Mouse (Mus musculus): ENCODE results near the gene Calhm6. TPM values are rescaled to one million over a fixed set of nuclear protein-coding genes. Genes with fewer than 3 reads are reported as not detected.

Calhm6 gene
- 1.0 and 1.3 TPM in 2 replicates for polyA plus RNA-seq (2015; fragmentation: Nextera tagmentation; extraction: Ambion mirVana)

DNA sequence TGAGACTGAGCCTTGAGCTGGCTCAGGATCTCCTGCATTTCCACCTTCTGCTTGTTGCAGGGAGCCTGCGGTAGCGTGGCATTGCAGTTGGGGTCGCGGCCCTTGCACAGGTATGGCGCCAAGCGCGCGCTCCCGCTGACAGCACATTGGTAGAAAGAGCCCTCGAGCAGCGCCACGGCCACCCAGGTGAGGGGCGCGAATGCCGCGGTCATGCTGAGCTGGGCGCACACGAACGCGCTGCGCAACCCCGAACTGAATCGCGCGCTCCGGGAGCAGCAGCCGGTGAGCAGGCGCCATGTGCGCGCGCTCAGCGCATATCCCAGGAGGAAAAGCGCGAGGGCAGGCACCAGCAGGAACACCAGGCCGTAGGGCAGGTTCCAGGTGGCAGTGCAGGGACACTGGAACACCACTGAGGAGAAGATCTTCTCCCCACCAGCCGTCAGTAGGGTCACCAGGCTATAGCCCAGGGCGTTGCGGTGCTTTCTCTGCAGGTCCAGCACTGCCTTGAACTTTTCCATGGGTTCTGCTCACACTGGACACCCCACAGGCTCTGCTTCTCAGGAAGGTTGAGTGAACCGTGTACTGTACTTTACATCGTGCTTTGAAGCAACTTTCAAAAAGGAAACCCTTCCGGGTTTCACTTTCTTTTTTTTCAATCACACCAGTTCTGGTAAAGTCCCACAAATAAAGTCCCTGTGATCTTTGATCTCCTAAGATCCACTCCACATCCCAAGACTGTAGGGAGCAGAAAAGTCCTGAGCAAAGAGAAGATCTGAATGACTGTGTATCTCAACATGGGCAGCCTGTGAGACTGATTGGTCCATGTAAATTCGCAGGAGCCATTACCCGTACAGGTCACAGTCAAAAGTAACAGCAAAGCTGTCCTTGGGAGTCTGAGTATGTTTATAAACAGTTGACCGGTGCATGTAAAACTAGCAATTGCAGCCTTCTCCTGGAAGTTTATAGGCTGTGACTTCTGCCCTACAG lies at the start of gene Calhm6:
Gene Calhm6, minus strand, starts transcription at position 593 of the 987 bp plus-strand sequence.
- H3K36me3 ChIP-seq = no peaks in the 10 kb centered on the region
- H3K27me3 ChIP-seq = no peaks in the 10 kb centered on the region
- H3K4me3 ChIP-seq = peak within 1 kb of the TSS; percentile 57
- ATAC-seq (ENCODE audit: low FRiP score, low read depth) = peak; percentile 80
- no peak within 1 kb of the TSS for H3K27ac ChIP-seq
- H3K9me3 ChIP-seq = no peaks in the 10 kb centered on the region
- H3K4me1 ChIP-seq = 0 out of 2 replicates have a peak, but pooled peaks cover 2% of the 10 kb centered on the region
- H3K4me2 ChIP-seq (replicated peaks) = peak within 1 kb of the TSS; percentile 84
- 14% methylated on average over 44 of the region's 44 CpGs for whole genome bisulfite sequencing
- H3K9ac ChIP-seq = peak within 1 kb of the TSS; percentile 67

DNA sequence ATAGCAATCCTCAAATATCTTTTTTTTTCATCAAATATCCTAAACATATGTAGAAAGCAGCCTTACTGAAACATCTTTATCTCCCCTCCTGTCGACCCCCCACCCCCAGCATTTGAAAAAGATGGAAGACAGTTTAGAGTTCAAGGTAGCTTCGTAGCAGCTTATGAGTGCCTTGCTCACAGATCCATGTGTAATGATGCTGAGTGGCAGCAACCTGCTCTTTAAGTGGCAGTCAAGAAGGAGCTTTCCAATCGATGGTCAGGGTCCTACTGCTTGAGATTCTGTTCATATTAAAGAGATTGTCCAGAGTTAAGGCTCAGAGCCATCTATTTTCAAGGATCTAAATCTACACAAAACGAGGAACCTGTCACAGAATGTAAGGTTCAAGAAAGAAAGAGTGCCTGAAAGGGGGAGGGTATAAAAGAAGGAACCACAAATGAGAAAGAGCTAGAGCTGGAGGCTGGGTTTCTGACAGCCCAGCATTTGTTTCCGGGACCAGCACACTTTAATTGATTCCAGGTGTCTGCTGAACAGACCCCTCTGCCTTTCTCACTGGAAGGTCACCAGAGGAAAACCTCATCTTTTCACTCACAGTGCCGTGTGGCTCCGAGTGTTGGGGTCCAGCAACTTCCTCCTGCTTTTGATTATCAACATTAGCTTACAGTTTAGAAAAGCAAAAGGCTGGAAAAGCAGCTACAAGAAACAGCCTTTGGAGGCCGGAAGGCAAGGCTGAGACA lies 48.3 kb upstream of the Calhm6 start:
- Histone ChIP-seq H3K9ac (0 out of 2 replicates have a peak overlapping the region, but pooled peaks have one; percentile 19), H3K36me3 (no peaks in the 10 kb centered on the region), H3K27me3 (no peaks in the 10 kb centered on the region), H3K27ac (peak overlapping the region; percentile 85), H3K4me1 (peaks cover 30% of the 10 kb centered on the region), H3K4me3 (no peak overlapping the region), H3K9me3 (no peaks in the 10 kb centered on the region), H3K4me2 (replicated peaks) (peak overlapping the region; percentile 42)
- WGBS = 9% methylated on average over 8 of the region's 8 CpGs
- peak; percentile 91 for ATAC-seq (ENCODE audit: low FRiP score, low read depth)

DNA sequence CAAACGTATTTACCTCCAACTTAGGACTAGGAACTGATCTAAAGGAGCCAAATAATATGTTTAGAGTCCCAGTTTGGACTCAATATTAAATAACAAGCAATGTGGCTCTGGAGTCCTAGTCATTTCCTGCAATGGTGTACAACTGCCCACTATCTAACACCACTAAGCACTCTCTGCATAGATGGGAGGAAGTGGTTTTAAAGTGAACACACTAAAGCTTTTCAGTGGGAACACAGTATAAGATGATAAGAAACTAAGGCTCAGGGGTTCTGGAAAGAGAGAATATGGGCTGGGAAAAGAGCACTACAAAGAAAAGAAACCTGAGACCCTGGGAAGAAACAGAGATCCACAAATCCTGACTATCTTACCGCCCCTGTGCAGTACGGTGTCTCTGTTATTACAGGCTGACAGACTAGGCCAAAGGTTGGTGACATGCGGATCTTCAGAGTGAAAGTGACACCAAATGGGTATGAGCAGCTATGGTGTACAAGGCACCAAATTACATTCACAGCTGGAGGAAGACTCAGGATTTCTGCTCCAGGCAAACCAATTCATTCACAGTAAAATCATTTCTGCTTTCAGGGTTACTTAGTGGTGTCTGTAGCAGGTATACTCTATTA lies 45.0 kb upstream of the Calhm6 start:
- Histone ChIP-seq H3K27me3 (no peaks in the 10 kb centered on the region), H3K4me1 (peaks cover 30% of the 10 kb centered on the region), H3K9ac (no peak overlapping the region), H3K4me3 (no peak overlapping the region), H3K36me3 (no peaks in the 10 kb centered on the region), H3K4me2 (replicated peaks) (no peak overlapping the region), H3K27ac (no peak overlapping the region), H3K9me3 (no peaks in the 10 kb centered on the region)
- no peak for ATAC-seq (ENCODE audit: low FRiP score, low read depth)
- WGBS = 79% methylated on average over 4 of the region's 4 CpGs

DNA sequence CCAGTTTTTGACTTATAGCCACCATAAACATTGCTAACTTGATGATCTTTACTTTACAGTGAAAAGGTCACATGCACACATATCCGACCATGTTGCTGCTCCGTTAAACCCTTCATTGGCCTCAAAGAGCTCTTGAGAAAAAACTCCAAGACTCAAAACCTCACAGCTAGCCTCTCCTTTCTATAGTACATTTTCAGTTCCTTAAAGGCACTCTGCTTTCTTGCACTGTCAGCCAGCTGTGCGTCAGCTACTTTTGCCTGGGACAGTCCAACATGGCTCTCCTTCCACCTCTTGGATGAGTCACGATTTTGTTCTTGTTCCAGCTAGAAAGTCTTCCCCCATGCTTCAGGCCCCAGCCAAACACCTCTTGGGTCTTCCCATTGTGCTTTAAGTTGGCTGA lies 43.9 kb upstream of the Calhm6 start:
- WGBS = 88% methylated on average over 4 of the region's 4 CpGs
- Histone ChIP-seq H3K27me3 (no peaks in the 10 kb centered on the region), H3K4me3 (no peak overlapping the region), H3K4me1 (peaks cover 19% of the 10 kb centered on the region), H3K9ac (no peak overlapping the region), H3K9me3 (no peaks in the 10 kb centered on the region), H3K27ac (no peak overlapping the region), H3K4me2 (replicated peaks) (no peak overlapping the region), H3K36me3 (0 out of 2 replicates have a peak, but pooled peaks cover 2% of the 10 kb centered on the region)
- ATAC-seq (ENCODE audit: low FRiP score, low read depth) = no peak

DNA sequence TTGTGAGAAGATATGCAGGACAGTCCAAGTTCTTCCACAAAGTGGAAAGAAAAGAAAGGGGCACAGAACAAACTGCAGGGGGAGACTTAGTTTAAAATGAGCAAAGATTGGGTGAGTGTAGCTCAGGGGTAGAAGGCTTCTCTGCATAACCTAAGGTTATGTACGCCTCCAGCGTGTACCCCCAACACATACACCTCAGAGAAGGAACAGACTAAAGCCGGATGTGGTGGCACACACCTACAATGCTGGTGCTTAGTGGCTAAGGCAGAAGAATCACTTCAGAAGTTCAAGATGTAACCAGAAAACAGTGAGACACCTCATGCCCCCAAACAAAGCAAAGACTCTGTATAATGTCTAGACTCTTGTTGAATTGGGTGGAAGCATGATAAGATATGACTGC lies 43.4 kb upstream of the Calhm6 start:
- Histone ChIP-seq H3K27ac (no peak overlapping the region), H3K4me2 (replicated peaks) (no peak overlapping the region), H3K4me3 (no peak overlapping the region), H3K27me3 (no peaks in the 10 kb centered on the region), H3K9ac (no peak overlapping the region), H3K9me3 (no peaks in the 10 kb centered on the region), H3K4me1 (peaks cover 16% of the 10 kb centered on the region), H3K36me3 (0 out of 2 replicates have a peak, but pooled peaks cover 2% of the 10 kb centered on the region)
- WGBS = 88% methylated on average over 3 of the region's 3 CpGs
- ATAC-seq (ENCODE audit: low FRiP score, low read depth) = no peak

DNA sequence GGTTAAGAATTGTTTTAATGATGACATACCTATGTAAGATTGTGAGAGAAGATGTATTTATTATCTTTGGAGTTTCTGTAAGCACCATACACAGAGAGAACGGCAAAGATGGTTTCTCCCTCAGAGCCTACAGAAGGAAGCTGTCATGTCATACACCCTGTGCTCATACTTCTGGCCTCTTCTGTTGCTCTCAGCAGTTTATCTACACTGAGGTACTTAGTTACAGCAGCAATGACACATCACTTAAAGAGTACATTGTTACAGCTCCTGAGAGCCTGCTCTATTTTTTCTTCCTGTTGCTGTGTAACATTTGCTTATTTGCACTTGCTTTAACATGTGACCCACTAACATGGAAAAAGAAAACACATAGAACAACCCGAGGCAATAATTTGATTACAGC lies 39.2 kb upstream of the Calhm6 start:
- Histone ChIP-seq H3K9ac (no peak overlapping the region), H3K4me2 (replicated peaks) (no peak overlapping the region), H3K4me1 (no peaks in the 10 kb centered on the region), H3K27ac (no peak overlapping the region), H3K27me3 (no peaks in the 10 kb centered on the region), H3K4me3 (no peak overlapping the region), H3K9me3 (no peaks in the 10 kb centered on the region), H3K36me3 (peaks cover 18% of the 10 kb centered on the region)
- WGBS = 83% methylated on average over 2 of the region's 2 CpGs
- no peak for ATAC-seq (ENCODE audit: low FRiP score, low read depth)

DNA sequence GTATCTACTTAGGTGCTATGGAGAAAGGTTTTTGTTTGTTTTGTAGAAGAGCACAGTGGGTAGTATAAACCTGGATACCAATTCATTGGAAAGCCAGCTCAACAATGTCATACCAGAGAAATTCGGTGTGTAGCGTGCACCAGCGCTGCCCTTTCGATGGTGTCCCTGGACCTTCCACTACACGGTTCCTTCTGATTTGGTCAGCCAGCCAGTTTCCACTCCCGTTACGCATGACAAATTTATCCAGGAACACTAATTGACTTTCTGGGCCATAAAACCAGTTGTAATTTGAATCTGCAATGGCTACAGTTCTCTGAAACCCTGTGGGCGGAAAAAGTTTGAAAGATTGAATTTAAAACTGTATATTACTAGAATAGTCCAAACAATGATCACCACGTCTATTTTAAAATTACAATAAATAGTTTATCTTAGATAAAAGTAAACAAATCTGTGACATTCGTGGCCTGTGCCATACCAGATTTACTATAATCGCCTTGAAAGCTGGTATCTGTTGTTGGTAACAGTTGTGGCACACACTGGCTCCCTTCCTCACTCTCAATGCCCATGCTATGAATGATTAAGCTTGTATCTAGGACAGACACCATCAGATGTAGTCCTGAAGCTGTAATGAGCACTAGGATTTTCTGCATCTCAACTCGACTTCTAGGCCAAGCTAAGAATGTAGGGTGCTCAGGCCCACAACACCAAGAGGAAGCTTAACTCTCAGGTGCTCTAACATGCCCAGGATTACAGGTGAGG lies 28.2 kb upstream of the Calhm6 start:
- 72% methylated on average over 12 of the region's 12 CpGs for WGBS
- Histone ChIP-seq H3K27me3 (no peaks in the 10 kb centered on the region), H3K4me2 (replicated peaks) (no peak overlapping the region), H3K36me3 (peaks cover 40% of the 10 kb centered on the region), H3K27ac (no peak overlapping the region), H3K4me1 (0 out of 2 replicates have a peak, but pooled peaks cover 4% of the 10 kb centered on the region), H3K9me3 (no peaks in the 10 kb centered on the region), H3K9ac (no peak overlapping the region), H3K4me3 (no peak overlapping the region)
- ATAC-seq (ENCODE audit: low FRiP score, low read depth) = no peak

DNA sequence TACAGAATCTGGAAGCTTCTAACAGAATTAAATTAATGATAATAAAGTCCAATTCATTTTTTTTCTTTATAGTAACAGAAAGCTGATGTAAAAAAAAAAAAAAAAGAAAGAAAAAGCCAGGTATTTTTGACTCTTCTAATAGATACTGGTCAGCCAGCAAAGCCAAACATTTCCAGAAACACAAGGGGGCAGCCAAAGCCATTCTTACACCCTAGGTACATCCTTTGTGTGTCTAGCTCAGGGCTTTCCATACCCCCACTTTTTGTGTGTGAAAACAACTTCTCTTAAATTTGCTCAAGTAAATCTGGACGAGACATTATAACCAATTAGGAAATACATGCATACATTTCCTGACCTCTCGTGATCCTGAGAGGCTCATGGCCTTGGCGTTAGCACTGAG lies 24.0 kb upstream of the Calhm6 start:
- H3K9ac ChIP-seq = no peak overlapping the region
- H3K36me3 ChIP-seq = peaks cover 24% of the 10 kb centered on the region
- H3K9me3 ChIP-seq = no peaks in the 10 kb centered on the region
- H3K4me2 ChIP-seq (replicated peaks) = no peak overlapping the region
- ATAC-seq (ENCODE audit: low FRiP score, low read depth) = no peak
- no peak overlapping the region for H3K4me3 ChIP-seq
- 0 out of 2 replicates have a peak, but pooled peaks cover 4% of the 10 kb centered on the region for H3K4me1 ChIP-seq
- WGBS = 71% methylated on average over 3 of the region's 3 CpGs
- no peaks in the 10 kb centered on the region for H3K27me3 ChIP-seq
- H3K27ac ChIP-seq = no peak overlapping the region

DNA sequence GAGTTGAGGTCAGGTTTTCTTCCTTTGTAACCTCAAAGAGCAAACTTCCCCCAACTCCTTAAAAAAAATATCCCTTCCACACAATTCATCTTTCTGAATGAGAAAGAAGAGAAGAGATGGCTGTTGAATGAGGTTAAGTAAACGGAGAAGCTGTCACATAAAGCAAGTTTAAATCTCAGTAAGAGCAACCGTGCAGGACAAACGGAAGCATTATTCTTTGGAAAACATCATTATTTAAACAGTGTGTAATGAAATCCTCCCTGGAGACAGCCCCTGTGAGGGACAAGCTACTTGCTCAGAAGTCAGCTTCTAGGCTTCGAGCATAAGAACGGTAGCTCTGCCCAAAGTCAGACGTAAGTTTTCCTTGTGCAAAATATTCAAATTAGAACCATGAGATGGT lies 22.7 kb upstream of the Calhm6 start:
- Histone ChIP-seq H3K27me3 (no peaks in the 10 kb centered on the region), H3K27ac (peak overlapping the region; percentile 56), H3K4me3 (no peak overlapping the region), H3K9ac (no peak overlapping the region), H3K4me1 (no peaks in the 10 kb centered on the region), H3K9me3 (no peaks in the 10 kb centered on the region), H3K4me2 (replicated peaks) (no peak overlapping the region), H3K36me3 (peaks cover 24% of the 10 kb centered on the region)
- ATAC-seq (ENCODE audit: low FRiP score, low read depth) = no peak
- WGBS = 47% methylated on average over 6 of the region's 6 CpGs

DNA sequence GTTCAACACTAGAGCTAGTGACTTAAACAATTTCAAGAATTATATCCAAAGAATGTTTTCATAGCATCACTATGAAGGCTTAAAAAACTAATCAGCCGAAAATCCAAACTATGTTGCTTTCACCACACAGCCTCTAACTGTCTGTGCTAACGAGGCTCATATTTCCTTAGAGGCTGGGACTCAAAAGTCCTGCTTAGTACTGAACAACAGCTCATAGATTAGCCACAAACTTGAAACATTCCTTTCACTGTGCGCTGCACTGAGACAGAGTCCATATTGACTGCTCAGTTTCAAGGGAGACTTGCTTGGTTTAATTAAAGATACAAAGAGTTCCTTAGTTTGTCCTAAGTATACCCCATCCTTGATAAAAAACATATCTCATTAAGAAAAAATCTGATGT lies 22.0 kb upstream of the Calhm6 start:
- Histone ChIP-seq H3K27me3 (no peaks in the 10 kb centered on the region), H3K9ac (no peak overlapping the region), H3K36me3 (peaks cover 24% of the 10 kb centered on the region), H3K4me1 (no peaks in the 10 kb centered on the region), H3K4me3 (no peak overlapping the region), H3K27ac (no peak overlapping the region), H3K4me2 (replicated peaks) (no peak overlapping the region), H3K9me3 (no peaks in the 10 kb centered on the region)
- WGBS = 41% methylated on average over 3 of the region's 3 CpGs
- peak; percentile 51; the same call in 1 of the 2 replicates for ATAC-seq (ENCODE audit: low FRiP score, low read depth)

DNA sequence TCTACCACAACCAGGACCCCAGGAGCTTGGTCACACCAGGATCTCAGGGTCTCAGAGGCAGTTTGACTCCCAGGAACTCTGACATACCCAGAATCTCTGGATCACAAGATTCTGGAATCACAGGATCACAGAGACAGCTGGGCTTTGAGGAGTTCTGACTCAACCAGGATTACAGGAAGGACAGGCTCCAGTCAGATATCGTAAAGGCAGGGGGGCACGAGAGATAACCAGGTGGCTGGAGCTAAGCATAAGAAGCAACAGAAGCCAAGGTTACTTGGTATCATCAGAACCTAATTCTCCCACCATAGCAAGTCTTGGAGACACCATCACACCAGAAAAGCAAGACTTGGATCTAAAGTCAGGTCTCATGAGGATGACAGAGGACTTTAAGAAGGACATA lies 13.9 kb upstream of the Calhm6 start:
- Histone ChIP-seq H3K27me3 (no peaks in the 10 kb centered on the region), H3K9ac (no peak overlapping the region), H3K9me3 (peaks cover 3% of the 10 kb centered on the region; the same call in 1 of the 2 replicates), H3K4me3 (no peak overlapping the region), H3K27ac (no peak overlapping the region), H3K4me2 (replicated peaks) (no peak overlapping the region), H3K4me1 (no peaks in the 10 kb centered on the region), H3K36me3 (no peaks in the 10 kb centered on the region)
- ATAC-seq (ENCODE audit: low FRiP score, low read depth) = no peak
- WGBS = 90% methylated on average over 2 of the region's 2 CpGs

Data from limb, embryonic 13.5 days (tissue).